ENCODE assay signal across 20 mouse cellular contexts in the genomic region with DNA sequence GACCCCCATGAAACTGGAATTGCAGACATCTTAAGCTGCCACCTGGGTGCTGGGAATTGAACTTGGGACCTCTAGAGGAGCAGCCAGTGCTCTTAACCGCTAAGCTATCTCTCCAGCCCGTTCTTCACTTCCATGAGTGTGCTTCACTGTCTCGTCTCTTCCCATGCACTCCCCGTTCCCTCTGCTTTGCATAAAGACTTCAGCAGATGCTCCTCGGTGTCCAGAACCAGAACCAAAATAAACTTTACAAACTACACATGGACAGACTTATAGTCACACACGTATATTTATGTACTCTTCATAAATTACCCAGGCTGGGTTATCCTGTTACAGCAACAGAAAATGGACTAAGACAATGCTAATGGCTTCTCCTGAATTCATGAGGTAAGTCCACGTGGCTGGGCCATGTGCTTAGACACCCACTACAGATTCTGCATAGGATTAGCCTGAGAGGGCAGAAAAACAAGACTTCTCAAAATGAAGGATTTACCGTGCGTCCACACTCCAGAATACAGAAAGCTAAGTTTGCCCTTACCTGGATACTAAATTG. TPM values are rescaled to one million over a fixed set of nuclear protein-coding genes. Genes with fewer than 3 reads are reported as not detected.
DNase-seq lines count a peak whose midpoint lies in the region; TF ChIP-seq lines count a peak whose summit lies in the region.
"Had no signal": no experiment of that assay in that cellular context is flagged by ENCODE, and none has a peak within 500 bp of the region (broad histone marks: within the 10 kb centered on the region; RNA-seq: fewer than 3 reads in every experiment).

No protein-coding gene starts in this region.

- no peak for DNase-seq in layer of hippocampus, adult 2 months (ENCODE audit: low spot score in 2 of 2)
- DNase-seq in layer of hippocampus, adult 11-12 months (ENCODE audit: low spot score) = no peak
- peak; percentile 27 to 50 for DNase-seq in right cerebral cortex, postnatal 36 days (ENCODE audit: low spot score in 2 of 2)
- DNase-seq in right cerebral cortex, postnatal 4 days = no peak
- peak; percentile 52 for DNase-seq in brain, adult 2 months (ENCODE audit: low read depth, low spot score)
- DNase-seq in kidney, adult 8-10 months = no peak
- DNase-seq in thymus, postnatal 14 days = no peak
- DNase-seq: adrenal gland, postnatal 25 days; cerebellum, adult 11 months; cerebellum, adult 8-10 months; cerebellum, postnatal 14 days; embryo, embryonic 11 days; gastrocnemius, postnatal 14 days; heart, adult 2 months had no signal

- no peak overlapping the region for H3K4me3 ChIP-seq in layer of hippocampus, adult 2 months
- H3K4me3 ChIP-seq: embryonic facial prominence, embryonic 15.5 days; erythroblast, embryonic 14.5 days; forebrain, embryonic 10.5 days; heart, adult 2 months; heart, embryonic 12.5 days; hindbrain, embryonic 10.5 days had no signal

- peak overlapping the region; percentile 76; the same call in 1 of the 2 replicates for H3K27ac ChIP-seq in layer of hippocampus, adult 2 months
- H3K27ac ChIP-seq: embryonic facial prominence, embryonic 15.5 days; forebrain, embryonic 10.5 days; heart, adult 2 months; hindbrain, embryonic 10.5 days; hindbrain, embryonic 14.5 days had no signal

- TF ChIP-seq CTCF in layer of hippocampus, adult 2 months (conservative IDR thresholded peaks at IDR 0.05) = no peak

RNA-seq across cellular contexts. Expression of a gene that starts 25.2 kb away (rescaled TPM):
- total RNA-seq in layer of hippocampus, adult 2 months (2021) = 10 to 100 TPM; 44.8 to 45.4 TPM

Comparison
In these comparisons a context has a peak if more than half of its experiments do, and no peak if none do; other contexts are left out.
1. DNase-seq: peak in right cerebral cortex, postnatal 36 days (2 of 2) and brain, adult 2 months (single experiment); none in layer of hippocampus, adult 2 months (0 of 2), layer of hippocampus, adult 11-12 months (single experiment), right cerebral cortex, postnatal 4 days (single experiment), kidney, adult 8-10 months (0 of 2) and thymus, postnatal 14 days (single experiment).